Mouse (Mus musculus): ENCODE results near the gene Gabbr1.
"Not testable (repeated sequence)": the region's sequence is repeated elsewhere in the genome, so short reads cannot be mapped to it uniquely, and the experiment has no call there.

Gabbr1 gene

DNA sequence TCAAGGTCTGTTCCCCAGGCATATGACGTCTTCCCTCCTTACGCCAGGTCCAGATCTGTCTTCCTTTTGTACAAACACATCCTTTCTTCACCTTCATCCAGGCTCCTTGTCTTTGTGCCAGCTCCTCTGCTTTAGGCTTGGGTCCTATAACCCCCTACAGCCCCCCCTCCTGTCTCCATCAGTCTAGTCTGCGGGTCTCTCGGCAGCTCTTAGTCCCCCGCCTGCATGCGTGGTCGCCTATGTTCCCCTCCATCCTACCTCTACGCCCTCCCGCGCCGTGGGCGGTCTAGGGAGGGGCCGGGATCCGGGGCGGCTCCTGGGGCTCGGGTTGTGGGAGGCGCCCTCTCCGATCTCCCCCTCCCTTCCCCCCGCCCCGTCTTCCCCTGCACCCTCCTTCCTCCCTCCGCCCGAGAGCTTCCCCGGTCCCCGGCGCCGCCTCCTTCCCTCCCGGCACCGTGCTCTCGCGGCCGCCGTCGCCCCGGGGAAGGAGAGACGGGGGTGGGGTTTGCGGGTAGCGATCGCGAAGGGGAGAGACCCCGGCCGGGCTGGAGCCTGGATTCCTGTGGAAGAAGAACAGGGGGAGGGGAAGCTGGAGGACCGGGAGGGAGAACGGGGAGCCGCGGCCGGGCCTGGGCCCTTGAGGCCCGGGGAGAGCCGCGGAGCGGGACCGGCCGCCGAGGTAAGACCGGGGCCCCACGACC, at the start of gene Gabbr1:
Gabbr1 (plus strand) TSS at position 356 of the 701 bp plus-strand sequence.
- peak; percentile 68 for DNase-seq (ENCODE audit: low spot score)

DNA sequence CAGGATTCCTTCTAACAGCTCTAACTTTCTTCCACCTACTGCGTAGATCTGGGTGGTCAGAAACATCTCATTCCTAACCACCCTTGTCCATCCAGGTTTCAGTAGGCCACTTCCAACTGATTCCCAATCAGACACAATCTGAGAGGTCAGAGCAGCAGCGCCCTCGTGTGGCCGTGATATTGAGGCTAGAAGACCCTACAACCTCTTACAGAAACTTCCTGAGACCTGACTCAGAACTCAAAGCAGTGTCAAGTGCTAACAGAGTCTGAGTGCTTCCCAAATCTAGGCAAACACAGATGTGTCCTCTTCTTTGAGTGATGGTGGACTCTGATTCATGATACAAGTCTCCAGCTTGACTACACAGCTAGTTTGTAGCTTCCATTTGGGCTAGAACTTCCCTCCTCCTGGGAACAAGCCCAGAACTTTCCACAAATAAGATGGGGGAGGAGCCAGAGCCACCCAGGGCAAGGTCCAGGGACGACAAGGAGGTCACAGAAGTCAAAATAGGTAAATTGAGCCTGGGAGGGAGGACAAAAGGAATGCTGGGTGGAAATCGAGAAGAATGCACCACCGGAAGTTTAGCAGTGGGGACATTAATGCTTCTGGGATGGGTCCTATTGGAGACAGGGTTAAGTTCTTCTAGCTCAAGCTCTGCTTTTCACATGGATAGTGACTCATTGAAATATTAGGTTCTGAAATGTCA, 48.6 kb upstream of the Gabbr1 start:
- DNase-seq (ENCODE audit: low spot score) = peak; percentile 50

DNA sequence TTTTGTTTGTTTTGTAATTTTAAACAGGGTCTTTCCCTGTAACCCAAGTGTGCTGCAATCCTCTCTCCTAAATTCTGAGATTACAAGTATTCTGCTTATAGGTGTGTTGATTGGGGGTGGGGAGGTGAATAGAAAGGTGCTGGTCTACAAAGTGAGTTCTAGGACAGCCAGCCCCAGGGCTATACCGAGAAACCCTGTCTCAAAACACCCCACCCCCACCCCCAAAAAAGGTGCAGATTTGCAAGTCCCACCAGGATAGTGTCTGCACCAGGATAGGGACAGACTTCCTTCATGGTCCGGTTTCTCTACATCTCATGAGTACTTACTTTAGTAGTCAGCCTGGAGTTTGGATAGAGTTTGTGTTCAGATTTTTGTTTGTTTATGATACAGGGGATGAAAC, 47.3 kb upstream of the Gabbr1 start:
- no peak for DNase-seq (ENCODE audit: low spot score)

DNA sequence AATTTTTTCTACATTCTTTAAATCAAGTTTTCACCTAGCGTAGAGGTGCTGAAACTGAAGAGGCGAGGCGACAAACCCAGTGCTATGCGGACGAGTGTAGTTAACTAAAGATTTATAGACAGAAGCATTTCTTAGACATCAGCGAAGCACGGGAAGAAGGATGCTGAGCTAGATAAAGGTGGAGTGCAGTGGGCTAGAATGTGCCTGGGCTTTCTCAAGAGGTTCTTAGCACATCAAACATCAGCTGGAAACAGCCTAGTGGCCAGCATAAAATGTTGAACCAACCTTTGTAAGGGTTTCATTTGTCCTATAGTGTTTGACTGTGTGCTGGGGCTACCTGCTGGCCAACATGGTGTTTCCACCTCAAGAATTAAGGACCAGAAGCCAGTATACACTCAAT, 44.9 kb upstream of the Gabbr1 start, which contains the start of gene Zfp57:
Zfp57 (plus strand) TSS at position 301 of the 400 bp plus-strand sequence.
- DNase-seq (ENCODE audit: low spot score) = no peak

DNA sequence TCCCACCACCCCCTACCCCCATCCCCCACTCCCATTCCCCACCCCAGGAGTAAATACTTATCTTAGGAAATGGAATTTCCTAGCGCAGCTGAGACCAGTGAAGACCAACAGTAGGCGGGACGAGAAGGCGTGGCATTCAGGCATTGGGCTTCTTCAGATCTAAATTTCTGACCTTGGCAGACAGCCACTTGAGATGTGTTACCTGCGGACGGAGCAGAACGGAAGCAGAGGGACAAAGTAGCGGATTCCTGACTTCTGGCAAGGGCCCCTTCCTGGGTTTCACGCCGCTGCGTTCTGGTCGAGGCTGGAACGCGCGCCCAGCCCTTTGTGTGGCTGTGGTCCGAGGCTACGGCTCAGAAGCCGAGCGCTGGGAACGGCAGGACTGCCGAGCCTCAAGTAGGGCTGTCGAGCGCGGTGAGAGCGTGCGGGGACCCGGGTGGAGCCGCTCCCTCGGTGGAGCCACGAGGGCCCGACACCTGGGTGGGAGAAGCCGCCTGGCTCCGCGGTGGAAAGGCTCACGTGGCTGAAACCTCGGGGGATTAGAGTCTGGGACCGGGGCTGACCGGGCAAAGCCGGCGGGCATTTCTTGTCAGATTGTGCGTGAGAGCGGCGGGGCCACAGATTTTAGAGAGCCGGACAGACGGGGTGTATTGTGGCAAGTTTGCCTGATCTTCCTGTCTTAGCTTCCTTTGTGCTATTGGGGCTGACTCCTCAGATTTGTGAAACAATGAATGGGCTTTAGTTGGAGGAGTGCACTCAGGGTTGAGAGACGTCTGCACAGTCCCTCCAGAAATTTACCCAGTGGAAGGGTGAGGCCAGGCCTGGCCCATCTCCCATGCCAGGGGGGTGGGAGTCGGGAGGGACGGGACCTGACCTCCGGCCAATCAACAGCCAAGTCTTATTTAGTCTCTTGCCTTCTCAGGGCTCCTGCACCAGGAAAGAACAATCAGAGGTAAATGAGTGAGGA, 43.1 kb upstream of the Gabbr1 start:
- peak; percentile 21 for DNase-seq (ENCODE audit: low spot score)

DNA sequence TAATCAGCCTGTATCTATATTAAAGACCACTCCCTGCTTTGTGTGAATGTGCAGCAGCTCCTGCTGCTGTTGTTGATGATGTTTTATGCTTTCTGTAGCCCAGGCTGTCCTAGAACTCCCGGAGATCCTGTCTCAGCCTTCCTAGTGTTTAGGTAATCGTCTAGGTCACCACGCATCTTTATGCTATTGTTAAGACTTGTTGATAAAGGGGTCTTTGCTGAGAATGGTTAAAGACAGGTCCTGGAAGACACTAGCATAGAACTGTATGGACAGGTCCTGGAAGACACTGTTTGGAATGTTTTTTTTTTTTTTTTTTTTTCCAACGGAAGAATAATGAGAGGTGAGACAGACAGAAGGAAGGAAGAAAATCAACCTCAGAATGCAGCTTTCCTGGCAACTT, 42.4 kb upstream of the Gabbr1 start:
- DNase-seq (ENCODE audit: low spot score) = no peak

DNA sequence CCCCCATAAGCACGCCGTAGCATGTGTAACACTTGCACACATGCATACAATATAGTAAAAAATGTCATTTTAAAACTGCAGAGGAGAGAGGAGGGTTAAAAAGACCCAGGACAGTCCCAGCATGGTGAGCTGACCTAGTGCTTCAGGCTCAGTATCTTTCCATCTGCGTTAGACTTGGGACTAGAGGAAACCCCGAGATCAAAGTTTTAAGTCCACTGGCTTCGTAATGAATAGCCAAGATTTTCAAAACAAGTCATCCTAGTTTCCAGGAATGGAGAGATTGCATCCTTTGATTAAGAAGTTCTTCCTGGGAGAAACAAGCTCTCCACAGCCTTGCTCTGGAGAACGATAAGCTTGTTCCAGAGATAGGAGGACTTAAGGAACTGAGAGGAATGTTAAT, 37.6 kb upstream of the Gabbr1 start:
- DNase-seq (ENCODE audit: low spot score) = no peak

DNA sequence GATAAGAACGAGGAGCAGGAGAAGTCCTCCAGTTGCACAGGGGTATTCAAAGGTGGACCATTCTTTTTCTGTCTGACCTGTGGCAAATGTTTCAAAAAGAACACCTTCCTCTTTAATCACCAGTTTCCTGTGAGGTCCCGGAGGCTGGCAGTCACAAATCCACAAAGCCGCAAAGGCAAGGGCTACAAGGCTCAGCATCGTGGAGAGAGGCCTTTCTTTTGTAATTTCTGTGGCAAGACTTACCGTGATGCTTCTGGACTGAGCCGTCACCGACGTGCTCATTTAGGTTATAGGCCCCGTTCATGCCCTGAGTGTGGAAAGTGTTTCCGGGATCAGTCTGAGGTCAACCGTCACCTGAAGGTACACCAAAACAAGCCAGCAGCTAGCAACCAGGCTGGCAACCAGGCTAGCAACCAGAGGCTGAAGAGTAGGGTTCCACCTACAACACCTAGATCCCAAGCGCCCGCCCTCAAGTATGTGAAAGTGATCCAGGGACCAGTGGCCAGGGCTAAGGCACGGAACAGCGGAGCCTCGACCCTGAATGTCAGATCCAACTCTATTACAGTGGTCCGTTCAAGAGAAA, 36.2 kb upstream of the Gabbr1 start:
- DNase-seq (ENCODE audit: low spot score) = no peak

DNA sequence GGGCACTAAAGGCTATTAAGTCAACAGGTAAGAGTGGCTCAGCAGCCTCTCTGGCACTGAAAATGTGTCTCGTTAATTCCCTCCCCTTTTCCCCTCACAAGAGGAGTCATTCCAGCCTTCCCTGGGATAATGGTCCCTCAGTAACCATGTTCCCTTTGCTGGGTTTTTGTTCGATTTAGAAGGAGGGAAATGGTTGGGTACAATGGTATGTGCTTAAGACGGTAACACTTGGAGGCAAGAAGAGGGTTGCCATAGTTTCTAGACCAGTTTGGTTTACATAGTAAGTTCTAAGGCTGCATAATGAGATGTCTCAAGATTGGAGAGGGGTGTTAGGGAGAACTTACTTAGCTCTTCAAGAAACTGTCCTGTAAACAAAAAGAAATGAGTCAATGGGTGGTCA, 34.0 kb upstream of the Gabbr1 start:
- no peak for DNase-seq (ENCODE audit: low spot score)

DNA sequence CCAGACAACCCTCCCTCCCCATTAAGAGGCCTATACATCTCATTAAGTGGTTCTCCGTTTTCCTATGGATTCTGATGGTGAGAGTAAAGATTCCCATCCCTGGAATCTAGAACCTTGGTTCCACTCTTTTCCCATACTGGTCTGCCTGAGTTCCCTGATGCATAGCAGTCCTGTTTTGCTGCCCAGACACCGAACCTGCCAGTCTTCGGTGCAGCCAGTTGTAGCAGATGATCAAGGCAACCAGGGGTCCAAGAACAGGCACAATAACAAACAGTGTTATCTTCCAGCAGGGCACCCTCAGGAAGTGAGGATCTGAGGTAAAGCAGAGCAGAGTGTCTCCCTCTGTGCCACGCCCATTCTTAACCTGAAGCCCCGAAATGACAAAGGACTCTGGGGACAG, 33.6 kb upstream of the Gabbr1 start:
- DNase-seq (ENCODE audit: low spot score) = no peak

DNA sequence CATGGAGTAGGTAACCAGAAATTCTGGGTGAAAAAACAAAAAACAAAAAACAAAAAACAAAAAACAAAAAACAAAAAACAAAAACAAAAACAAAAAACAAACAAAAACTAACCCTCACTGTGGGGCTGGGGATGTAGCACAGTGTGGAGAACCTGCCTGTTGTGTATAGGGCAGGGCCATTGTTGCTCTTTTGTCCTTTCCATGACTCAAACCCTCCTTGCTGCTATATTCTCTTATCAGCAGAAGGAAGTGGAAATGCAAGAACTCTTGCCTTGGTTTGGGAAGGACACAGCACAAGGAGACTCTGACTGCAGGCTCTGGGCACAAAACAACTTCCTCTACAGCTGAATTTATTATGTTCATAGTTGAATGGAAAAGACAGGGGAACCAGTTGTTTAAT, 29.4 kb upstream of the Gabbr1 start:
- no peak for DNase-seq (ENCODE audit: low spot score)

DNA sequence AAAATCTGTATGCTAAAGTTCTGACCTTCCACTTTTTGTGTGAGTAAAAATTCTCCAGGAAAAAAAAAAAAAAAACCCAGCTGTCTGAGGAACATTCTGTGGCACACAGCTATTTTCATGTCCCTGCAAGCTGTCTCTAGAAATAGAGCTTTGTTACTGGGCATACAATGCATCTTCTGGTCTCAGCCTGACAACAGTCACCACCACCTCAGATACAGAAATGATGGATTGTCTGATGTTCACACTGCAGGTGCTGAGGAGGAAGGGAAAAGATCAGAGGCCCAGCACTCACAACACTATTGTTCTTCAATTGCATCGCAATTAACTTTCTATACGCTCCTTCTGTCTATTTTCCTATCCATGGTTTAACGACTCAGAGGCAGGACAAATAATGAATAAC, 27.4 kb upstream of the Gabbr1 start:
- DNase-seq (ENCODE audit: low spot score) = no peak

DNA sequence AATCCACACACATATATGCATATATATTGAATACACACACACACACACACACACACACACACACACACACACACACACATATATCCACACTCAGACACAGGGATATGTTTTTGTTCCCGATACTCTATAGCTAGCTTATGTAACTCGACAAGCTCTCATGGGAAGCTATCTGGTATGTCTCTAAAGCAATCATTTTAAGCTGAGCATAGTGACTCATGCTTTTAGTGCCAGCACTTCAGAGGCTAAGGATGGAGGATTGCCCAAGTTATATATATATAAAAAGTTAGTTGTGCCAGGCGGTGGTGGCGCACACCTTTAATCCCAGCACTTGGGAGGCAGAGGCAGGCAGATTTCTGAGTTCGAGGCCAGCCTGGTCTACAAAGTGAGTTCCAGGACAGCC, 26.5 kb upstream of the Gabbr1 start:
- not testable (repeated sequence) for DNase-seq (ENCODE audit: low spot score)

DNA sequence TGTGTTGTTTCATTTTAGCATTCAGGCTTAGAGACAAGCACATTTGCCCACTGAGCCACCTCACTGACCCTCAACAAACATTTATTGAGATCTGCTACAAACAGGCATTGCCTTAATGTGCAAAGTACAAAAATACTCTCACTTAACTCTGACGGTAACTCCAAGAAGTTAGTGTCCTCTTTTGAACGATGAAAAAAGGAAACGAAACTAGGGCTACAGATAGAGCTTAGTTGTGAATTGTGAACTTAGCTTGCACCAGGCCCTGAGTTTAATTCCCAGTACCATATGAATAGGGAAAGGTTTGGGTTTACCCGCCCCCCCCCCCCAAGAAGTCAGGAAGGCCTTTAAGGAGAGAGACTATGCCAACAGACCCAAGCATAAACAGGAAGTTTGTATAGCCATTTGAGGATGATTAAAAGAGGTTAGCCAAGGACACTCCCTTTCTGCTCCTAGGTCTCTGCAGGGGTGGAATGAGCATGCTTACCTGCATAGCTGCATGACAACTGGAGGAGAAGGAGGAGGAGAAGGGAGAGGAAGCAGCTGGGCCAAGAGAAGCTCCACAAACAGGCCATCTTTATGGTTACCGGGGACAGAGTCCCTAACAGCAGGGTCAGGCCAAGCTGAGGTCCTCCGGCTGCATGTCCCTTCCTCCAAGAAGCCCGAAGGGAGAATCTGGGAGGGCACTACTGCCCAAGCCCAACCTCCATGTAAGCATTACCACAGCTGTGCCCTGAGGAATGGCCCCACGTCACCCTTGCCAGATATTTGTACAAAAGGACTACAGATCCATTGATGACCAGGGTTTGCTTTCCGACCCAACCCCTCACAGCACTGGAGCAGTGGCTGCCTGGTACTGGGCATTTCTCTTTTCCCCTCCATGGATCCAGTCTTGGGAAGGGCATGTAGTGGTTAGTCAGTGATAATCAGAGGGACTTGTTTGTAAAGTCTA, 22.9 kb upstream of the Gabbr1 start, which contains the start of gene Mog:
Mog (minus strand) TSS at position 771 of the 949 bp plus-strand sequence.
- no peak for DNase-seq (ENCODE audit: low spot score)

DNA sequence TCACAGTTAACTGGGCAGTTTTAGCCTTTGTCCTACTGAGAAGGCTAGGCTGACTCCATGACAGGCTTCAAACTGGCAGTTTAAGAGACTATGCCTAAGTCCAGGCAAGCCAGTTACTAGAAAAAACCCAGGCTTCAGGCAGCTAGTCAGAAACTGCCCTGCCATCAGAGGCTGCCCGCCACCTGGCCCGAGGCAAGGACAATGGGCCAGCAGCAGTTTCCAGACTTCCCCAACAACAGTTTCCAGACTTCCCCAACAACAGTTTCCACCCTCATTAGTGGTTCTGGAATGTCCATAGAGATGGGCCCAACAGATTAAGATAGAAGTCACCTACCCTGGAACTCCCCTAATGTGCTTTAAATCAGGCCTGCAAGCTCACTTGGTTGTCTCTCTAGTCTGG, 19.3 kb upstream of the Gabbr1 start:
- no peak for DNase-seq (ENCODE audit: low spot score)

DNA sequence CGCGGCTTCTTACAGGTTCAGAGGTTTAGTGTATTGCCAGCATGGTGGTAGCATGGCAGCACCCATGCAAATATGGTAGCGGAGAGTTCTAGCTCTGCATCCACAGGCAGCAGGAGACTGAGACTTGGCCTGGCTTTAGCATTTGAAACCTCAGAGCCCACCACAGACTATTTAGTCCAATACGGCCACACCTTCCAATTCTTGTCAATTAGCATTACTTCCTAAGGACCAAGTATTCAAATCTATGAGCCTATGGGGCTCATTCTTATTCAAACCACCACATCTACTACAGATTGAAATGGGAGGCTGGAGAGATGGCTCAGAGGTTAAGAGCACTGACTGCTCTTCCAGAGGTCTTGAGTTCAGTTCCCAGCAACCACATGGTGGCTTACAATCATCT, 18.3 kb upstream of the Gabbr1 start:
- no peak for DNase-seq (ENCODE audit: low spot score)

DNA sequence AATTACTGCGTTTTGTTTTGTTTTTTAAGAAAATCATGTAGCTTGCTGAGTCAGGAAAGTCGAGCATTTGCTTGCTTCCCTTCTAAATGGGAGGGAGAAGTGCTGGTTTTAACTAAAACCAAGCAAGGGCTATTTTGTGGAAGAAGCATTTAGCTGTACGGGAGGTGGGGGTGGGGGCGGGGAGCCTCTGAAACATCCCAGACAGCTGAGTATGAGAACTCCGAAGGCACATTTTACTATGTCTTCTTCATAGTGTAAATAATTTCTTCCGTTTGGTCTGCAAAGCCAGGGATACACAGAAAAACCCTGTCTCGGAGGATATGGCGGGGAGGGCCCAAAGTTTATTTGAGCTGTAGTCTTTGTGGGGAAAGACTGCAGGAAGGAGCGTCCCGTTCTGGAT, 17.6 kb upstream of the Gabbr1 start:
- no peak for DNase-seq (ENCODE audit: low spot score)

DNA sequence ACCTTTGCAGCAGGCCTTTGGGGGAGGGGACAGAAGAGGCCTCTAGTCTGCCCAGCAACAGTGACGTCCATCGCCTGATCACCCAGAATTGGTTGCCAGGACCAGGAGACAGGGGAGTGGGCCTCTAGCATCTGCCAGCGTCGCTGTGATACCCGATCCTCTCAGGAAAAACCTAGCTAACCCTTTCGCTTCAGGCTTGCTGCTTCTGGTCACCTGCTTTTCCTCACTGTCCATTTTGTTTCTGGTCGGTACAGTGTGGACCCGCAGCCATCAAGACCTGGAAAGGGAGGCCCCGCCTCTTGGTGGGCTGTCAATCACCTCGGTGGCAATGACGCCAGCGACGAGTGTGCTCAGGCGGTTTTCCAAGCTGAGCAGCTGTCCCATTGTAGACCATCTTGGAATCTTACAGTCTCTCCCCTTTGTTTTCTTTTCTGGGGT, 17.1 kb upstream of the Gabbr1 start:
- peak; percentile 77 for DNase-seq (ENCODE audit: low spot score)

DNA sequence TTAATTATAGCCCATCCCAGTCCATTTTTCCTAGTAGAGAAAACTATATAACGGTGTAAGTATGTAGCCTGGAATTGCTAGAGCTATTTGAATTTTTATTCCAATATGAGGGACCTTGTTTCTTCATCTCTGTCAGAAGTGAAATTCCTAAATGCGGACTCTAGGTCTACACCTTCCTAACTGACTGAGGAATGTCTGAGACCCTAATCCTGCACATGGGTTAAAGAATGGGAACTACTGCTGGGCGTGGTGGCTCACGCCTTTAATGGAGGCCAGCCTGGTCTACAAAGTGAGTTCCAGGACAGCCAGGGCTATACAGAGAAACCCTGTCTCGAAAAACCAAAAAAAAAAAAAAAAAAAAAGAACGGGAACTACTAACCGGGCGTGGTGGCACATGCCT, 16.6 kb upstream of the Gabbr1 start:
- DNase-seq (ENCODE audit: low spot score) = no peak

DNA sequence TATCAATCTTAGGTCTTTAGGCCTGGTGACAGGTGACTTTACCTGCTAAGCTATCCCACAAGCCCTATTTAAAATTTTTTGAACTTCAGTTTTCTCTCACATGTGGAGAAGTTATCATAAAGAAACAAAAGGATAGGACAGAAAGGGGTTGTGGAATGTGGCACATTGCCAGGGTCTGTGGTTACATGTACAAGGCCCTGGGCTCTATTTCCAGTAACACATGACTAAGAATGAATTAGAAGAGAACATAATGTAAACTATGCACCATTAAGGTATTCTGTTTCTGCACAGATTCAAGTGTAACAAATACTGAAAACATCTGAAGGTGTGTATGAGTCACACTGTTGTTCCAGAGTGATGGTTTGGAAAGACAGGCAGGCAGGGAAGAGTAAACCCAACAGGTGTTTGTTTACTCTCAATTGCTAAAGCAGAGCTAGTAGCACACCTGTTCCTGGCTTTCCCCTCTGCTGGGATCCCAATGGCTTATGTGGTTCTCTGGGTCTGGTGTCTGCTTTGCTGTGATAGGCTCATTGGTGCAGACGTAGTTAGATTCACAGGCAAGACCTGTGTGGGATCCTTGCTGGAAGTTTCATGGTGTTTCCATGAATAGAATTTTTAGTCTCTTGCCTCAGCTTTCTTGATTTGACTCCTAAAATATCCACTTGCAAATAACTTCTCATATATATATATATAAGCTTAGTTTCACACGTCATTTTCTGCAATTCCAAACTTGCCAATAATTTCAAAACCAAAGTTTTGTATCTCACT, 6.5 kb upstream of the Gabbr1 start:
- no peak for DNase-seq (ENCODE audit: low spot score)

All from ovary, postnatal 10 days (tissue).